Mouse (Mus musculus) v-Abl transformed pro-B cells (cell line): ENCODE results near the gene Tmeff1.

Experiments used
- in situ Hi-C, 2 experiments: fragments of 400-800 bp; cut with MboI; formaldehyde crosslinking; loops; one replicate each; pipeline ENCODE4 v1.15.1; 2025; ENCODE audit not compliant: unreplicated experiment in 2 of 2

The Tmeff1 gene

GRCm38 (mm10) chr4:48584421-48585240, at the start of gene Tmeff1:
Gene Tmeff1, plus strand, starts transcription at chr4:48585174.
- in situ Hi-C loops = no loop called here

GRCm38 (mm10) chr4:48536275-48536674, 48.7 kb upstream of the Tmeff1 start:
- in situ Hi-C loops = no loop called here

- in situ Hi-C loops = no loop called here
These were observed 48.0 kb upstream of the Tmeff1 start for GRCm38 (mm10) chr4:48537024-48537423.

GRCm38 (mm10) chr4:48538581-48538980, 46.4 kb upstream of the Tmeff1 start:
- in situ Hi-C loops = no loop called here

- in situ Hi-C loops = no loop called here
These were observed 45.0 kb upstream of the Tmeff1 start, which contains the start of gene Msantd3 for GRCm38 (mm10) chr4:48539841-48540575. Gene Msantd3, plus strand, starts transcription at chr4:48539935.

- in situ Hi-C loops = no loop called here
These were observed 44.3 kb upstream of the Tmeff1 start for GRCm38 (mm10) chr4:48540576-48541111.

GRCm38 (mm10) chr4:48541526-48542250, 43.3 kb upstream of the Tmeff1 start:
- in situ Hi-C loops = no loop called here

GRCm38 (mm10) chr4:48542351-48542750, 42.6 kb upstream of the Tmeff1 start:
- in situ Hi-C loops = no loop called here

GRCm38 (mm10) chr4:48543071-48543865, 41.7 kb upstream of the Tmeff1 start:
- in situ Hi-C loops = no loop called here

- in situ Hi-C loops = no loop called here
These were observed 40.8 kb upstream of the Tmeff1 start for GRCm38 (mm10) chr4:48544141-48544540.

GRCm38 (mm10) chr4:48545966-48546365, 39.0 kb upstream of the Tmeff1 start:
- in situ Hi-C loops = no loop called here

GRCm38 (mm10) chr4:48546568-48547496, 38.1 kb upstream of the Tmeff1 start:
- in situ Hi-C loops = no loop called here

GRCm38 (mm10) chr4:48548393-48549045, 36.5 kb upstream of the Tmeff1 start:
- in situ Hi-C loops = no loop called here

GRCm38 (mm10) chr4:48549661-48550060, 35.3 kb upstream of the Tmeff1 start:
- in situ Hi-C loops = no loop called here

- in situ Hi-C loops = no loop called here
These were observed 32.4 kb upstream of the Tmeff1 start for GRCm38 (mm10) chr4:48552486-48553064.

- in situ Hi-C loops = no loop called here
These were observed 30.8 kb upstream of the Tmeff1 start for GRCm38 (mm10) chr4:48554132-48554531.

GRCm38 (mm10) chr4:48555729-48556128, 29.2 kb upstream of the Tmeff1 start:
- in situ Hi-C loops = no loop called here

- in situ Hi-C loops = no loop called here
These were observed 25.3 kb upstream of the Tmeff1 start for GRCm38 (mm10) chr4:48559652-48560051.
